Mouse (Mus musculus) testis, adult 2 months (tissue): ENCODE results near the gene Plpp3.

Experiments
- CTCF ChIP-seq: fragments of 200-500 bp; IDR thresholded peaks from 2 replicates; pipeline ENCODE4 v1.5.1; 2012; ENCODE audit warnings: low read depth, mild to moderate bottlenecking, inconsistent platforms, low read length, moderate library complexity; ENCODE audit not compliant: control insufficient read depth, insufficient read depth, insufficient replicate concordance
- POLR2A ChIP-seq: fragments of 200-500 bp; IDR thresholded peaks from 2 replicates; pipeline ENCODE4 v1.6.1; 2012; ENCODE audit warnings: low read depth, mild to moderate bottlenecking, inconsistent platforms, low read length, moderate library complexity; ENCODE audit not compliant: control insufficient read depth

- TF ChIP-seq CTCF: no peak
- TF ChIP-seq POLR2A: no peak
These were observed 17.6 kb downstream of the Plpp3 start for GRCm38 (mm10) chr4:105174778-105175177.
